Mouse (Mus musculus) CH12.LX (cell line): ENCODE data around the gene Sfxn5. TPM values are rescaled to one million over a fixed set of nuclear protein-coding genes. Genes with fewer than 3 reads are reported as not detected.

Source experiments
- DNase-seq: peaks from one replicate; pipeline ENCODE4 v3.0.0-alpha.2; 2013; ENCODE audit errors: extremely low read depth
- H3K27ac ChIP-seq: 2 replicates; pipeline ENCODE4 v1.5.1; 2012; ENCODE audit warnings: low read depth, mild to moderate bottlenecking, control low read depth, moderate library complexity; ENCODE audit not compliant: insufficient read depth
- H3K27me3 ChIP-seq: replicated peaks from 2 replicates; pipeline ENCODE3; 2012; ENCODE audit warnings: inconsistent platforms
- H3K36me3 ChIP-seq, 2 experiments: replicated peaks in 1 of 2; 2 replicates each; pipeline versions ENCODE3 to v1.6.1; 2012; ENCODE audit warnings: inconsistent platforms in 1 of 2, low read length in 1 of 2, mild to moderate bottlenecking in 1 of 2, mixed read lengths in 1 of 2, moderate library complexity in 1 of 2; ENCODE audit not compliant: control insufficient read depth in 1 of 2, insufficient read depth in 1 of 2
- H3K4me1 ChIP-seq, 2 experiments: 2 replicates each; pipeline ENCODE4 v1.6.1; 2012; ENCODE audit warnings: inconsistent platforms in 1 of 2, moderate library complexity in 1 of 2; ENCODE audit not compliant: insufficient read depth in 2 of 2, control insufficient read depth in 1 of 2
- H3K4me2 ChIP-seq: 2 replicates; pipeline ENCODE4 v1.6.1; 2012; ENCODE audit warnings: low read depth, mild to moderate bottlenecking, control low read depth; ENCODE audit not compliant: poor library complexity, insufficient read depth, severe bottlenecking
- H3K4me3 ChIP-seq, 3 experiments: fragments of 150-350 bp in 1 of 3; sonication (generic) in 1 of 3; replicated peaks in 1 of 3; 2 replicates each; pipeline versions ENCODE3 to v1.5.1; 2011 to 2012; ENCODE audit warnings: low read depth in 2 of 3, low read length in 2 of 3, mild to moderate bottlenecking in 2 of 3, moderate library complexity in 2 of 3, control low read depth in 1 of 3, improper control_type of control experiment in 1 of 3, inconsistent platforms in 1 of 3, mixed read lengths in 1 of 3; ENCODE audit not compliant: poor library complexity in 1 of 3
- H3K79me2 ChIP-seq: replicated peaks from 2 replicates; pipeline ENCODE4 v1.6.1; 2012; ENCODE audit warnings: mild to moderate bottlenecking, moderate library complexity; ENCODE audit not compliant: control insufficient read depth, poor library complexity, insufficient read depth, severe bottlenecking; ENCODE audit errors: extremely low read depth
- H3K9ac ChIP-seq: 2 replicates; pipeline ENCODE4 v1.6.1; 2012; ENCODE audit warnings: low read depth, mild to moderate bottlenecking, control low read depth, moderate library complexity; ENCODE audit not compliant: insufficient read depth
- H3K9me3 ChIP-seq: replicated peaks from 2 replicates; pipeline ENCODE3; 2012; ENCODE audit warnings: low read length, inconsistent platforms, mixed read lengths
- BHLHE40 ChIP-seq: IDR thresholded peaks from 2 replicates; pipeline ENCODE4 v1.6.1; 2011; ENCODE audit warnings: mild to moderate bottlenecking, low read depth, low read length, improper control_type of control experiment
- CHD1 ChIP-seq: IDR thresholded peaks from 2 replicates; pipeline ENCODE4 v1.6.1; 2012; ENCODE audit warnings: low read depth, low read length, improper control_type of control experiment, inconsistent platforms
- CHD2 ChIP-seq: IDR thresholded peaks from 2 replicates; pipeline ENCODE4 v1.6.1; 2011; ENCODE audit warnings: low read length, improper control_type of control experiment
- CTCF ChIP-seq, 2 experiments: IDR thresholded peaks in 1 of 2; conservative IDR thresholded peaks in 1 of 2; 2 replicates each; pipeline ENCODE4 v1.5.1; 2011 to 2012; ENCODE audit warnings: low read depth in 2 of 2, low read length in 2 of 2, improper control_type of control experiment in 1 of 2, inconsistent platforms in 1 of 2, mild to moderate bottlenecking in 1 of 2, moderate library complexity in 1 of 2
- E2F4 ChIP-seq: IDR thresholded peaks from 2 replicates; pipeline ENCODE4 v1.6.1; 2011; ENCODE audit warnings: low read depth, low read length, improper control_type of control experiment; ENCODE audit not compliant: insufficient replicate concordance
- ELF1 ChIP-seq: IDR thresholded peaks from 2 replicates; pipeline ENCODE4 v1.6.1; 2014; ENCODE audit warnings: low read depth, mild to moderate bottlenecking, inconsistent platforms, low read length, improper control_type of control experiment
- EP300 ChIP-seq: IDR thresholded peaks from 2 replicates; pipeline ENCODE4 v1.6.1; 2011; ENCODE audit warnings: low read length, improper control_type of control experiment
- ETS1 ChIP-seq: conservative IDR thresholded peaks from 2 replicates; pipeline ENCODE4 v1.6.1; 2012; ENCODE audit warnings: low read depth, mild to moderate bottlenecking, inconsistent platforms, low read length, improper control_type of control experiment, moderate library complexity
- GABPA ChIP-seq: IDR thresholded peaks from 2 replicates; pipeline ENCODE4 v1.6.1; 2012; ENCODE audit warnings: low read depth, low read length, improper control_type of control experiment, inconsistent platforms; ENCODE audit not compliant: insufficient replicate concordance
- HCFC1 ChIP-seq: IDR thresholded peaks from 2 replicates; pipeline ENCODE4 v1.6.1; 2012; ENCODE audit warnings: low read depth, mild to moderate bottlenecking, inconsistent platforms, low read length, improper control_type of control experiment
- IRF4 ChIP-seq: IDR thresholded peaks from 2 replicates; pipeline ENCODE4 v1.6.1; 2014; ENCODE audit warnings: low read depth, mild to moderate bottlenecking, inconsistent platforms, low read length, improper control_type of control experiment
- JUND ChIP-seq: conservative IDR thresholded peaks from 2 replicates; pipeline ENCODE4 v1.6.1; 2011; ENCODE audit warnings: low read depth, low read length, improper control_type of control experiment
- KAT2A ChIP-seq: IDR thresholded peaks from 2 replicates; pipeline ENCODE4 v1.6.1; 2012; ENCODE audit warnings: low read length, improper control_type of control experiment, inconsistent platforms; ENCODE audit not compliant: insufficient replicate concordance
- MAFK ChIP-seq: IDR thresholded peaks from 2 replicates; pipeline ENCODE4 v1.6.1; 2011; ENCODE audit warnings: low read length, improper control_type of control experiment; ENCODE audit not compliant: insufficient replicate concordance
- MEF2A ChIP-seq: IDR thresholded peaks from 2 replicates; pipeline ENCODE4 v1.6.1; 2014; ENCODE audit warnings: low read depth, mild to moderate bottlenecking, inconsistent platforms, low read length, improper control_type of control experiment, borderline replicate concordance
- MXI1 ChIP-seq: IDR thresholded peaks from 2 replicates; pipeline ENCODE4 v1.6.1; 2011; ENCODE audit warnings: mild to moderate bottlenecking, low read depth, low read length, improper control_type of control experiment
- PAX5 ChIP-seq: IDR thresholded peaks from 2 replicates; pipeline ENCODE4 v1.6.1; 2012; ENCODE audit warnings: low read length, inconsistent platforms, mixed read lengths
- POLR2A ChIP-seq: IDR thresholded peaks from 2 replicates; pipeline ENCODE4 v1.6.1; 2011; ENCODE audit warnings: low read depth, mild to moderate bottlenecking, improper control_type of control experiment, low read length
- POLR2AphosphoS2 ChIP-seq: IDR thresholded peaks from 2 replicates; pipeline ENCODE4 v1.6.1; 2011; ENCODE audit warnings: low read depth, low read length, improper control_type of control experiment
- RAD21 ChIP-seq: IDR thresholded peaks from 2 replicates; pipeline ENCODE4 v1.6.1; 2011; ENCODE audit warnings: low read depth, mild to moderate bottlenecking, low read length, improper control_type of control experiment, moderate library complexity
- SIN3A ChIP-seq: IDR thresholded peaks from 2 replicates; pipeline ENCODE4 v1.6.1; 2012; ENCODE audit warnings: low read length, improper control_type of control experiment, inconsistent platforms
- TBP ChIP-seq: conservative IDR thresholded peaks from 2 replicates; pipeline ENCODE4 v1.6.1; 2011; ENCODE audit warnings: low read depth, low read length, improper control_type of control experiment
- UBTF ChIP-seq: IDR thresholded peaks from 2 replicates; pipeline ENCODE4 v1.6.1; 2012; ENCODE audit warnings: low read depth, mild to moderate bottlenecking, inconsistent platforms, low read length, improper control_type of control experiment, moderate library complexity
- USF1 ChIP-seq: IDR thresholded peaks from 2 replicates; pipeline ENCODE4 v1.6.1; 2014; ENCODE audit warnings: low read depth, mild to moderate bottlenecking, inconsistent platforms, low read length, improper control_type of control experiment
- USF2 ChIP-seq: conservative IDR thresholded peaks from 2 replicates; pipeline ENCODE4 v1.6.1; 2011; ENCODE audit warnings: low read depth, low read length, improper control_type of control experiment
- ZKSCAN1 ChIP-seq: IDR thresholded peaks from 2 replicates; pipeline ENCODE4 v1.6.1; 2012; ENCODE audit warnings: low read depth, inconsistent platforms, low read length, improper control_type of control experiment, borderline replicate concordance
- dilution Hi-C: fragments of 300-500 bp; cut with MboI; formaldehyde crosslinking; loops from 2 replicates; pipeline ENCODE4 v1.14.3; 2020; ENCODE audit warnings: low sequenced_read_pairs; ENCODE audit not compliant: extremely low pct_unique_long_range_greater_than_20kb, extremely low pct_ligation_motif_present
- in situ Hi-C: fragments of 300-500 bp; cut with MboI; formaldehyde crosslinking; loops from 3 replicates; pipeline ENCODE4 v1.14.3; 2019; ENCODE audit warnings: low sequenced_read_pairs, low pct_ligation_motif_present, low pct_unique_long_range_greater_than_20kb, mixed read lengths
- polyA plus RNA-seq: library from polyadenylated mRNA; unstranded; fragments of >175 nt; gene quantifications from 2 replicates; pipeline ENCODE4 v1.2.1, GENCODE M21; 2012; ENCODE audit warnings: low read depth; ENCODE audit not compliant: insufficient read length
- total RNA-seq, 2 experiments: library from RNA; depleted of rRNA; stranded (reverse); fragments of 300-350 nt in 1 of 2; fragments of >200 nt in 1 of 2; gene quantifications; 2 replicates each; pipeline ENCODE4 v1.2.3; 2012 to 2014

The Sfxn5 gene
- total and polyA plus RNA-seq, 3 experiments = 0.55 to 0.93 (median 0.66) TPM

- in situ Hi-C loops (no loop called here), dilution Hi-C loops (no loop called here)
- Histone ChIP-seq H3K9me3 (no peaks in the 10 kb centered on the region), H3K4me2 (no peak overlapping the region), H3K27me3 (peaks cover 11% of the 10 kb centered on the region), H3K4me1 (peaks cover 0 to 20% of the 10 kb centered on the region in 2 experiments; a peak in 2 of 4 replicates), H3K79me2 (no peaks in the 10 kb centered on the region), H3K36me3 (no peaks in the 10 kb centered on the region), H3K9ac (no peak overlapping the region), H3K27ac (no peak overlapping the region), H3K4me3 (no peak overlapping the region)
- DNase-seq = no peak
- TF ChIP-seq MXI1 (no peak), UBTF (no peak), IRF4 (no peak), POLR2AphosphoS2 (no peak), ELF1 (no peak), RAD21 (no peak), E2F4 (no peak), GABPA (no peak), SIN3A (no peak), ETS1 (no peak), MEF2A (no peak), POLR2A (no peak), HCFC1 (no peak), ZKSCAN1 (no peak), USF1 (no peak), CHD2 (no peak), TBP (no peak), BHLHE40 (no peak)
These were observed 106.7 kb downstream of the Sfxn5 start for GRCm38 (mm10) chr6:85226570-85226969.

- H3K9ac ChIP-seq = no peak overlapping the region
- H3K79me2 ChIP-seq = no peaks in the 10 kb centered on the region
- peaks cover 0 to 20% of the 10 kb centered on the region in 2 experiments; a peak in 2 of 4 replicates for H3K4me1 ChIP-seq
- H3K9me3 ChIP-seq = no peaks in the 10 kb centered on the region
- no peak overlapping the region for H3K27ac ChIP-seq
- dilution Hi-C loops = no loop called here
- DNase-seq = no peak
- H3K4me3 ChIP-seq = no peak overlapping the region
- peaks cover 2% of the 10 kb centered on the region for H3K27me3 ChIP-seq
- no peak overlapping the region for H3K4me2 ChIP-seq
- in situ Hi-C loops = no loop called here
- TF ChIP-seq USF1 (no peak), ETS1 (no peak), GABPA (no peak), MEF2A (no peak), CTCF (conservative IDR thresholded peaks at IDR 0.05 in 1 of 2, IDR thresholded peaks at IDR 0.05 in 1 of 2; ENCODE audit: low read depth in 2 of 2, low read length in 2 of 2) (no peak), EP300 (no peak), CHD1 (no peak), PAX5 (no peak), JUND (no peak), MAFK (no peak), USF2 (no peak), ZKSCAN1 (no peak), KAT2A (no peak), IRF4 (no peak), SIN3A (no peak), POLR2A (no peak), BHLHE40 (no peak)
- no peaks in the 10 kb centered on the region for H3K36me3 ChIP-seq
These were observed 108.8 kb downstream of the Sfxn5 start for GRCm38 (mm10) chr6:85224442-85224891.
